Mouse (Mus musculus): ENCODE data around the gene Agmo. TPM values are rescaled to one million over a fixed set of nuclear protein-coding genes. Genes with fewer than 3 reads are reported as not detected.
A peak's percentile ranks its signal among the peaks of the same experiment; 100 is the strongest.

Agmo gene
- polyA plus RNA-seq, 1 experiment from 2014 or later = 0.63 TPM

DNA sequence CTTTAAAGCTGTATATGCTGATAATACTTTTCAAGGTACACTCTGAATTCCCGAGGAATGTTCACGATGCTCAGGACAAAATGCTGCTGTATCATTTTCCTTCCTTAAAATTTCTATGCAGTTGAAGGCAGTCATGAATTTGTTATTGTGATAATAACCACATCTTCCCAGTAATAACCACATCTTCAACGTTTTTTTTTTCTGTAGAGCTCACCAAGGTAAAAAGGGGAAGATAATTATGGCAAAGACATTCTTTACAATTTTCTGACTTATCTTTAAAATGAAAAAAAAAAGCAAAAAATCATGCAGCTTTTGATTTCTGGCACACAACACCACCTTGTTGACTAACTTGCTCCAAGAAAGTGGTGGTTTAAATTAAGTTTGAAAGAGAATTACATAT, 283.2 kb downstream of the Agmo start:
- no peak for ATAC-seq (ENCODE audit: insufficient number of reproducible peaks, low FRiP score, low TSS enrichment, low read depth)
- no peaks in the 10 kb centered on the region for H3K27me3 ChIP-seq (ENCODE audit: control insufficient read depth, insufficient read depth, low read length)
- H3K9me3 ChIP-seq (ENCODE audit: control insufficient read depth, low read length) = no peaks in the 10 kb centered on the region
- H3K27ac ChIP-seq (replicated peaks; ENCODE audit: low read depth, low read length) = no peak overlapping the region
- no peak for DNase-seq (ENCODE audit: low spot score)
- H3K36me3 ChIP-seq (ENCODE audit: control insufficient read depth, insufficient read depth, low read length) = no peaks in the 10 kb centered on the region
- no peak overlapping the region for H3K4me3 ChIP-seq (ENCODE audit: low read depth, low read length)
- no peak overlapping the region for H3K4me2 ChIP-seq (ENCODE audit: low read depth, severe bottlenecking)
- no peaks in the 10 kb centered on the region for H3K4me1 ChIP-seq (ENCODE audit: control insufficient read depth, insufficient read depth, low read length)
- 80% methylated on average over 3 of the region's 3 CpGs for WGBS
- no peak overlapping the region for H3K9ac ChIP-seq (ENCODE audit: low read length)

DNA sequence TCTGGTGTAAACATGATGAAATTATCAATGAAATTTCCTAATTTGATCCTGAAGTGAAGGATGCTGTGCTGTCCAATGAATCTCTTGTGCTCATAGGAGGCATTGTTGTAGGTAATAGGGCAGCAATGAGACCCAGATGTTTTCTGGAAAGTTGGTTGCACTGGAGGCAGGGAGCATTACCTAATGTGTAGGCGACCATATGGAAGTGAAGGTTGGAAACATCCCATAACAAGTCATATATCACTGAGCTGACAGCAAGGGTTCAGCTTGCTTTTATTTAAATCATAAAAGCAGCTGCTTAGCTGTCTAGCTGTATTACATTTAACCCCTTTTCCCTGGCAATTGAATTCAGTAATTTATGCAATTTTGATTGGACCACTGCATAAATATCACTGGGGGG, 299.6 kb downstream of the Agmo start:
- H3K9me3 ChIP-seq (ENCODE audit: control insufficient read depth, low read length) = no peaks in the 10 kb centered on the region
- H3K27ac ChIP-seq (replicated peaks; ENCODE audit: low read depth, low read length) = no peak overlapping the region
- DNase-seq (ENCODE audit: low spot score) (peak; percentile 69), ATAC-seq (ENCODE audit: insufficient number of reproducible peaks, low FRiP score, low TSS enrichment, low read depth) (peak; percentile 96; the same call in 1 of the 2 replicates)
- 3% methylated on average over 1 of the region's 1 CpGs for WGBS
- H3K4me1 ChIP-seq (ENCODE audit: control insufficient read depth, insufficient read depth, low read length) = peaks cover 2% of the 10 kb centered on the region; the same call in 1 of the 2 replicates
- no peak overlapping the region for H3K4me2 ChIP-seq (ENCODE audit: low read depth, severe bottlenecking)
- no peak overlapping the region for H3K4me3 ChIP-seq (ENCODE audit: low read depth, low read length)
- no peaks in the 10 kb centered on the region for H3K36me3 ChIP-seq (ENCODE audit: control insufficient read depth, insufficient read depth, low read length)
- H3K9ac ChIP-seq (ENCODE audit: low read length) = no peak overlapping the region
- H3K27me3 ChIP-seq (ENCODE audit: control insufficient read depth, insufficient read depth, low read length) = no peaks in the 10 kb centered on the region

DNA sequence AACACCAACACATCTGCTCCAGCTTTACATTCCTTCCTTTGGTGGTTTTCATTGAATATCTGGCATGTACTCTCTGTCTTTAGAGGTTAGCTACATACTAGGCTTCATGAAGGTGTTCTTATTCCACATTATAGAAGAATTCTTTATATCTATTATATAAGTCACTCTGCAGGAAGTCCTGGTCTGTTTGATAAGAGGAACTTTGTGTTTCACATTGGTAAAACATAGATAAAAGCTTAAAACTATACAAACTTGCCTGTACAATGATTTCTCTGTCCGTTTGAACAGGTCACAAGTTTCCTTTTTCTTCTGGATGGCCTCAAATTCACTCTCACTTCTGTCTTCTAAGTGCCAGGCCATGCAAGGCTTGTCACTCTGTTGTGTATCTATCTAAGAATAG, 316.8 kb downstream of the Agmo start:
- Histone ChIP-seq H3K9me3 (ENCODE audit: control insufficient read depth, low read length) (no peaks in the 10 kb centered on the region), H3K9ac (ENCODE audit: low read length) (no peak overlapping the region), H3K36me3 (ENCODE audit: control insufficient read depth, insufficient read depth, low read length) (no peaks in the 10 kb centered on the region), H3K4me2 (ENCODE audit: low read depth, severe bottlenecking) (no peak overlapping the region), H3K27me3 (ENCODE audit: control insufficient read depth, insufficient read depth, low read length) (no peaks in the 10 kb centered on the region), H3K4me3 (ENCODE audit: low read depth, low read length) (no peak overlapping the region), H3K27ac (replicated peaks; ENCODE audit: low read depth, low read length) (no peak overlapping the region), H3K4me1 (ENCODE audit: control insufficient read depth, insufficient read depth, low read length) (no peaks in the 10 kb centered on the region)
- DNase-seq (ENCODE audit: low spot score) (no peak), ATAC-seq (ENCODE audit: insufficient number of reproducible peaks, low FRiP score, low TSS enrichment, low read depth) (no peak)
- 65% methylated on average over 1 of the region's 1 CpGs for WGBS

DNA sequence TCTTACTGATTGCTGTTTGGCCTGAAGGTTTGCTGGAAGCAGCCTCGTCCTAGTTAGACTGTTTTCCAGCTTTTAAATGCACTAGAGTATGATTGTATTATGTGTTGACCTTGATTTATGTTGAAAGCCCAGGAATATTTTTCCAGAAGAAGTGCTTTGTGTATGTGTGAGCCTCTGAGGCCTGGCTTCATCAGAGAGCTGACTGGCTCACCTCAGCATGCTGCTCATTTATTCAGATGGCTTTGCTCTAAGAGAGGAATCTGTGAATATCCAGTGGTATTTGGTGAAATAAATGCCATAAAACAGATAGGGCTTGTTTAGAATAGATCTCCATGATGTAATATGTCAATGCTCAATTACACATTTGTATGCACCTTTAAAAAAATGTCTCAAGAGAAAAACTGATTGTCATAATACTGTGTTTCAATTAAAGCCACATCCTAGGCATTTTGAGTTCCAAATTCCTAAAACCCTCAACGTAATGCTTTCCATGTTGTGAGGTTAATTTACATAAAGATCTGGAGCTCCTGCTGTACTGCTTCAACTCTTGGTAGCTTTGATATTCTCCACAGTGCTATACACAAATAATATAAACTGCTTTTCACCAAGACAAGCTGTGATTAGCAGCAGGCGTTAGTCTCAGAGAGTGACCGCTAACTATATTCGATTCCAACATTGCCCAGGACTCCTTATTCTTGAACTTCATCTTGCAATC, 324.6 kb downstream of the Agmo start:
- Histone ChIP-seq H3K4me3 (ENCODE audit: low read depth, low read length) (no peak overlapping the region), H3K27ac (replicated peaks; ENCODE audit: low read depth, low read length) (no peak overlapping the region), H3K9ac (ENCODE audit: low read length) (no peak overlapping the region), H3K4me1 (ENCODE audit: control insufficient read depth, insufficient read depth, low read length) (no peaks in the 10 kb centered on the region), H3K9me3 (ENCODE audit: control insufficient read depth, low read length) (no peaks in the 10 kb centered on the region), H3K27me3 (ENCODE audit: control insufficient read depth, insufficient read depth, low read length) (no peaks in the 10 kb centered on the region), H3K36me3 (ENCODE audit: control insufficient read depth, insufficient read depth, low read length) (no peaks in the 10 kb centered on the region), H3K4me2 (ENCODE audit: low read depth, severe bottlenecking) (no peak overlapping the region)
- ATAC-seq (ENCODE audit: insufficient number of reproducible peaks, low FRiP score, low TSS enrichment, low read depth) = no peak
- 83% methylated on average over 5 of the region's 5 CpGs for WGBS
- DNase-seq (ENCODE audit: low spot score) = no peak

DNA sequence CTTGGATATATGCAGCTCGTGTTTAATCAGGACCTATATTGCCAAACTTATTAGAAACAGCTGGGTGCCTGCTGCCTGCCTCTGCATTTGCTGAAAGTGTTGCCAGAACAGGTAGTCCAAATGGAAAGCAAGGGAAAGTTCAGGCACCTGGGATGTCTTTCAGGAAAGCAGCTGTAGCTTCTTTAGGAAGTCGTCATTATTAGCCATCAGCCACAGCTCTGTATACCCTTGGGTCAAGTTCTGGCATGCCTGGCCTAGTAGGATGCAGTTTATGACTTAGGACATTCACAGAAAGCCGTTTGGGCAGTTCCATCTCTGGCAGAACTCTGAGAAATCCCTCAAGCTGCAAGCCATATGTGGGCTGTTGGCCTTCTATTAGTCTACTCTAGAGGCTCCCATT, 330.5 kb downstream of the Agmo start:
- 10% methylated on average over 3 of the region's 3 CpGs for WGBS
- no peak overlapping the region for H3K4me2 ChIP-seq (ENCODE audit: low read depth, severe bottlenecking)

GRCm38 (mm10) chr12:37582777-37583176, 341.3 kb downstream of the Agmo start:
- no peak for ATAC-seq (ENCODE audit: insufficient number of reproducible peaks, low FRiP score, low TSS enrichment, low read depth)
- DNase-seq (ENCODE audit: low spot score) = no peak
- H3K4me3 ChIP-seq (ENCODE audit: low read depth, low read length) = no peak overlapping the region
- no peak overlapping the region for H3K4me2 ChIP-seq (ENCODE audit: low read depth, severe bottlenecking)
- H3K36me3 ChIP-seq (ENCODE audit: control insufficient read depth, insufficient read depth, low read length) = no peaks in the 10 kb centered on the region
- no peaks in the 10 kb centered on the region for H3K27me3 ChIP-seq (ENCODE audit: control insufficient read depth, insufficient read depth, low read length)
- H3K9me3 ChIP-seq (ENCODE audit: control insufficient read depth, low read length) = no peaks in the 10 kb centered on the region
- H3K27ac ChIP-seq (replicated peaks; ENCODE audit: low read depth, low read length) = no peak overlapping the region
- WGBS = 64% methylated on average over 8 of the region's 8 CpGs
- no peaks in the 10 kb centered on the region for H3K4me1 ChIP-seq (ENCODE audit: control insufficient read depth, insufficient read depth, low read length)
- H3K9ac ChIP-seq (ENCODE audit: low read length) = no peak overlapping the region

More for the DNA sequence above, 330.5 kb downstream of the Agmo start:
- ATAC-seq (ENCODE audit: insufficient number of reproducible peaks, low FRiP score, low TSS enrichment, low read depth) (no peak), DNase-seq (ENCODE audit: low spot score) (peak; percentile 50)
- Histone ChIP-seq H3K27ac (replicated peaks; ENCODE audit: low read depth, low read length) (no peak overlapping the region), H3K9ac (ENCODE audit: low read length) (no peak overlapping the region), H3K36me3 (ENCODE audit: control insufficient read depth, insufficient read depth, low read length) (no peaks in the 10 kb centered on the region), H3K9me3 (ENCODE audit: control insufficient read depth, low read length) (no peaks in the 10 kb centered on the region), H3K4me3 (ENCODE audit: low read depth, low read length) (no peak overlapping the region), H3K4me1 (ENCODE audit: control insufficient read depth, insufficient read depth, low read length) (no peaks in the 10 kb centered on the region), H3K27me3 (ENCODE audit: control insufficient read depth, insufficient read depth, low read length) (no peaks in the 10 kb centered on the region)

GRCm38 (mm10) chr12:37592853-37593252, 351.4 kb downstream of the Agmo start:
- no peaks in the 10 kb centered on the region for H3K4me1 ChIP-seq (ENCODE audit: control insufficient read depth, insufficient read depth, low read length)
- no peak overlapping the region for H3K27ac ChIP-seq (replicated peaks; ENCODE audit: low read depth, low read length)
- no peak overlapping the region for H3K4me2 ChIP-seq (ENCODE audit: low read depth, severe bottlenecking)
- no peaks in the 10 kb centered on the region for H3K27me3 ChIP-seq (ENCODE audit: control insufficient read depth, insufficient read depth, low read length)
- DNase-seq (ENCODE audit: low spot score) (no peak), ATAC-seq (ENCODE audit: insufficient number of reproducible peaks, low FRiP score, low TSS enrichment, low read depth) (no peak)
- H3K9me3 ChIP-seq (ENCODE audit: control insufficient read depth, low read length) = no peaks in the 10 kb centered on the region
- WGBS = 33% methylated on average over 3 of the region's 3 CpGs
- H3K4me3 ChIP-seq (ENCODE audit: low read depth, low read length) = no peak overlapping the region
- no peaks in the 10 kb centered on the region for H3K36me3 ChIP-seq (ENCODE audit: control insufficient read depth, insufficient read depth, low read length)
- H3K9ac ChIP-seq (ENCODE audit: low read length) = no peak overlapping the region

- DNase-seq (ENCODE audit: low spot score) (no peak), ATAC-seq (ENCODE audit: insufficient number of reproducible peaks, low FRiP score, low TSS enrichment, low read depth) (no peak)
- H3K36me3 ChIP-seq (ENCODE audit: control insufficient read depth, insufficient read depth, low read length) = no peaks in the 10 kb centered on the region
- no peaks in the 10 kb centered on the region for H3K4me1 ChIP-seq (ENCODE audit: control insufficient read depth, insufficient read depth, low read length)
- no peaks in the 10 kb centered on the region for H3K27me3 ChIP-seq (ENCODE audit: control insufficient read depth, insufficient read depth, low read length)
- no peak overlapping the region for H3K4me2 ChIP-seq (ENCODE audit: low read depth, severe bottlenecking)
- H3K4me3 ChIP-seq (ENCODE audit: low read depth, low read length) = no peak overlapping the region
- no peak overlapping the region for H3K9ac ChIP-seq (ENCODE audit: low read length)
- H3K27ac ChIP-seq (replicated peaks; ENCODE audit: low read depth, low read length) = no peak overlapping the region
- no peaks in the 10 kb centered on the region for H3K9me3 ChIP-seq (ENCODE audit: control insufficient read depth, low read length)
- WGBS = 90% methylated on average over 4 of the region's 4 CpGs
Measured at GRCm38 (mm10) chr12:37612837-37613236, 371.4 kb downstream of the Agmo start.

DNA sequence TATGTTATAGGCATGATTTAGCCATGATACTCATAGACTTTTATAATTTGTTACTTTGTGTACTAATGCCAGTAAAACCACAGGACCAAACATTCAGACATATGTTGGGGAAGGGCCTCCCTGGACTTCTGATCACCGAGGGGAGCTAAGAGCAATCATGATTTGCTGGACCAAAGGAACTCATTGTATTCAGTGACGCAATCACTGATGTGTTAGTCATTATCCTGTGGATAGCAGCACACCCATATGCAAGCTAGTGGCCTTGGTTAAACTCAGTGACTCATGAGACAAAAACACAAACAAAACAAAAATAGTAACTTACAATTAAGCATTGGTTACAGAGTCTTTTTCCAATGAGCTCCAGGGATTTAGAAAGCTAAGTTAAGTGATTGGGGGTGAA, 373.3 kb downstream of the Agmo start:
- Histone ChIP-seq H3K27me3 (ENCODE audit: control insufficient read depth, insufficient read depth, low read length) (no peaks in the 10 kb centered on the region), H3K36me3 (ENCODE audit: control insufficient read depth, insufficient read depth, low read length) (no peaks in the 10 kb centered on the region)
- WGBS = 97% methylated on average over 2 of the region's 2 CpGs

More for the DNA sequence above, 373.3 kb downstream of the Agmo start:
- no peak for DNase-seq (ENCODE audit: low spot score)
- no peaks in the 10 kb centered on the region for H3K4me1 ChIP-seq (ENCODE audit: control insufficient read depth, insufficient read depth, low read length)
- no peak overlapping the region for H3K9ac ChIP-seq (ENCODE audit: low read length)
- no peak for ATAC-seq (ENCODE audit: insufficient number of reproducible peaks, low FRiP score, low TSS enrichment, low read depth)
- no peak overlapping the region for H3K4me2 ChIP-seq (ENCODE audit: low read depth, severe bottlenecking)
- no peaks in the 10 kb centered on the region for H3K9me3 ChIP-seq (ENCODE audit: control insufficient read depth, low read length)
- no peak overlapping the region for H3K27ac ChIP-seq (replicated peaks; ENCODE audit: low read depth, low read length)
- no peak overlapping the region for H3K4me3 ChIP-seq (ENCODE audit: low read depth, low read length)

Measured in limb, embryonic 11.5 days (tissue).